In the genomic region with DNA sequence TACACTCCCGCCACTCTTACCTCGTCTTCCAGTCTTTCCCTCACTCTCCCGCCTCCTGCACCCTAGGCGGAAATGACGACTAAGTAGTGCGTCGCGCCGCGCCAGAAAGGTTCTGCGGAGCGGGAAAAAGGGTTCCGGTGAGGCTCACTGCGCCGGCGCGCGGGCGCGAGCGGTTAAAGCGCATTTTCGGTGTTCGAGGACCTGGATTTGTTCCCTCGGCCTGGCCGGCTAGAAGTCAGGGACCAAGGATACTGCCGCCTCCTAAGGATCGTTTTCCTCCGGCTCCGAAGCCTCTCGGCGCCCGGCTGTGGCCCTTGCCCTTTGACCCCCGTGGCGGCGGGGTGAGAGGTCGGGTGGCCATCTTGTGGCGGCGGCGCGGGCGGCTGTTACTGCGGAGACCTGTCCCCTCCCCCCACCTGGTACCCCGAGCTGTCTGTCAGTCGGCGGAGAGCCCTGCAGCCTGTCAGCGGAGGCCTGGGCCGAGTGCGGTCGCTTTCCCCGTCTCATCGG, we compare ENCODE assay signal across 8 mouse cellular contexts. TPM values are rescaled to one million over a fixed set of nuclear protein-coding genes. Genes with fewer than 3 reads are reported as not detected.
DNase-seq lines count a peak whose midpoint lies in the region; ATAC-seq lines count a peak whose summit lies in the region.

Gene Tti1 (minus strand): TSS at position 80 of the 510 bp plus-strand sequence.
Gene Rprd1b (plus strand): TSS at position 144 of the 510 bp plus-strand sequence.

- peak within 1 kb of the TSS; percentile 91 for H3K4me3 ChIP-seq in hindbrain, embryonic 12.5 days

- under 1% methylated on average over 49 of the region's 52 CpGs for WGBS in hindbrain, embryonic 12.5 days

- H3K4me1 ChIP-seq in hindbrain, embryonic 12.5 days, result peaks cover 29% of the 10 kb centered on the region

- DNase-seq in Muller cell, postnatal 12 days (ENCODE audit: inconsistent ontology term), result peak; percentile 94
- peak; percentile 94 for DNase-seq in cerebellum, adult 9-11 months
- peak; percentile 85 to 94 for DNase-seq in frontal cortex, postnatal 10 days (ENCODE audit: low spot score in 2 of 2)
- DNase-seq in layer of hippocampus, postnatal 14 days (ENCODE audit: low spot score in 2 of 2), result peak; percentile 95 to 96
- peak; percentile 94 for DNase-seq in lung, postnatal 14 days
- DNase-seq in retina, adult 2 months (ENCODE audit: low read depth, low spot score), result peak; percentile 89
- peak; percentile 92 to 93 for DNase-seq in thymus, postnatal 36 days

- H3K9me3 ChIP-seq in hindbrain, embryonic 12.5 days (replicated peaks), result no peaks in the 10 kb centered on the region

- H3K27me3 ChIP-seq in hindbrain, embryonic 12.5 days, result no peaks in the 10 kb centered on the region

- H3K36me3 ChIP-seq in hindbrain, embryonic 12.5 days, result no peaks in the 10 kb centered on the region

- H3K9ac ChIP-seq in hindbrain, embryonic 12.5 days, result peak within 1 kb of the TSS; percentile 95

- H3K4me2 ChIP-seq in hindbrain, embryonic 12.5 days (replicated peaks), result peak within 1 kb of the TSS; percentile 87

- peak within 1 kb of the TSS; percentile 86 for H3K27ac ChIP-seq in hindbrain, embryonic 12.5 days

- peak; percentile 96 for ATAC-seq in hindbrain, embryonic 12.5 days (ENCODE audit: low FRiP score)

RNA-seq across cellular contexts. Expression of gene Tti1, which starts in this region (rescaled TPM):
- 25.6 and 25.8 TPM in 2 replicates for polyA plus RNA-seq in hindbrain, embryonic 12.5 days (2016; fragmentation: Nextera tagmentation; extraction: Ambion mirVana)
- total RNA-seq in layer of hippocampus, postnatal 14 days (2021), result 10 to 100 TPM; 15.9 to 16.3 TPM

RNA-seq across cellular contexts. Expression of gene Rprd1b, which starts in this region (rescaled TPM):
- polyA plus RNA-seq in hindbrain, embryonic 12.5 days (2016; fragmentation: Nextera tagmentation; extraction: Ambion mirVana), result 46.2 and 56.2 TPM in 2 replicates
- 10 to 100 TPM; 28.5 to 31.0 TPM for total RNA-seq in layer of hippocampus, postnatal 14 days (2021)

Comparison
In these comparisons a context has a peak if more than half of its experiments do, and no peak if none do; other contexts are left out.
1. Peak in every context shown above with its lines: DNase-seq, ATAC-seq, H3K4me3 ChIP-seq and H3K27ac ChIP-seq.